Mouse (Mus musculus) heart, adult 18-20 months (tissue): ENCODE results near the gene Capn1. TPM values are rescaled to one million over a fixed set of nuclear protein-coding genes. Genes with fewer than 3 reads are reported as not detected.
A peak's percentile ranks its signal among the peaks of the same experiment; 100 is the strongest.

ENCODE experiments used
- DNase-seq, 2 experiments: peaks; one replicate each; pipeline ENCODE4 v3.0.0; 2021 to 2022; ENCODE audit warnings: mixed read lengths in 1 of 2
- total RNA-seq, 2 experiments: library from RNA; stranded (reverse); gene quantifications; 2 replicates each; pipeline ENCODE4 v1.2.3; 2021

Capn1 gene
- total RNA-seq, 2 experiments from 2014 or later, result 32.0 to 40.4 TPM

GRCm38 (mm10) chr19:6040002-6040401 lies 24.3 kb upstream of the Capn1 start:
- DNase-seq, result no peak

DNA sequence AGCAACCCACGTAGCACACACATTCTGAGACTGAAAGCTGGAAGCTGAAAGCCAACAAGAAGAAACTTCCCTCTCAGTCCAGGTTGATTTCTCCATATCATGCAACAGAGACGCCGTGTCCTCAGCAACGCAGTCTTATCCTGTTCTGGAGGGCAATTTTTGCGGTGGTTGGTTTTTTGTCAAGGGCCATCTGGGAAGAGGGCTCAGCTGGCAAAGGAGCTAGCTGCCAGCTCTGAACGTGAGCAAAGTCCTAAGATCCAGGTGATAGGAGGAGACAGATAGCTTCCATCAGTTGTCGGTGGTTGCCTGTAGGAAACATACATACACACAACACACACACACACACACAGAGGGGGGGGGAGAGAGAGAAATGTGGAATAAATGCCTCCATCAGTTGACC lies 22.6 kb upstream of the Capn1 start:
- DNase-seq, result no peak

DNA sequence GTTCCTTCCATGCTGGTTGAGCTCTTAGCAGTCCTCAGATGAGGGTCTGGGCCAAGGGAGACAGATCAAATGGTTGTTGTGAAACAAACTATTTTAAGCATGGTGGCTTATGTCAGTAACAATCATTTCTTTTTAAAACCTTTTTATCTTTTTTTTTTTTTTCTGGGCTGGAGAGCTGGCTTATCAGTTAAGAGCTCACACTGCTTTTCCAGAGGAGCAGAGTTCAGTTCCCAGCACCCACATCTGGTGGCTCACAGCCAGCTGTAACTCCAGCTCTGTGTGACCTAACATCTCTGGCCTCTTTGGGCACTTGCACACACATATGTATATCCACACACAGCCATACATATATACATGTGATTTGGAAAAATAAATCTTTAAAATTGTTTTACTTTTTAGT lies 22.0 kb upstream of the Capn1 start:
- no peak for DNase-seq

GRCm38 (mm10) chr19:6035966-6036585 lies 20.4 kb upstream of the Capn1 start:
- no peak for DNase-seq

DNA sequence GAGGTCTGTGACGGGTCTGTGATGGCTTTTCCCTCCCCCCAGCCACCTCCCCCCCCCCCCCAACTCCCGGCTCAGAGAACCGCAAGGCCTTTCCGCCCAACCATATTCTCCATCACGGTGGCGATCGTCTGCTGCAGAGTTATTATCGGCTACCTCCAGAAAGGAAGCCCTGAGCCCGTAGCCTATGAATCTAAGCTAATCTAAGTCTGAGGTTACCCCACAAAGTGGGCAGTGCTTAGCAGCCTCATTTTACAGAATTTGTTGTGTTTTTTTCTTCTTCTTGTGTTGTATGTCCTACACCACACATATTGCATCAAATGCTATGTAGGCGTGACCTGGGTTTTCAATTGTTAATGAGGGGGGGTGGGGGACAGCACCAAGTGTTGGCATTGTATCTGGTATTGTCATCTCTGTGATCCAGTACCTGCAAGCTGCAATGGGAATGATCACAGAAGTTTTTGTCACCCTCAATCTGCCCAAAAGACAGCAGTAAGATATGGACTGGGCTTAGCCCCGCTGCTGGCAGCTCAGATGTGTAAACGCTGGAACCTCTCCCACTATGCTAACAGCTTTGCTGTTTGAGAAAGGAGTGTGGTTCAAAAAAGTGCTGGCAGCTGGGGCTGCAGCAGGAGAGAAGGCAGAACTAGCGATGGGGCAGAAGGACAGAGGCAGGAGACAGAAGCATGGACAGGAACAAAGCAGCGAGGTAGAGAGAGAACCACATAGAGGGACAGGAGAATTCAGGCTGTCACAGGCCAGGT lies 15.0 kb upstream of the Capn1 start:
- no peak for DNase-seq

DNA sequence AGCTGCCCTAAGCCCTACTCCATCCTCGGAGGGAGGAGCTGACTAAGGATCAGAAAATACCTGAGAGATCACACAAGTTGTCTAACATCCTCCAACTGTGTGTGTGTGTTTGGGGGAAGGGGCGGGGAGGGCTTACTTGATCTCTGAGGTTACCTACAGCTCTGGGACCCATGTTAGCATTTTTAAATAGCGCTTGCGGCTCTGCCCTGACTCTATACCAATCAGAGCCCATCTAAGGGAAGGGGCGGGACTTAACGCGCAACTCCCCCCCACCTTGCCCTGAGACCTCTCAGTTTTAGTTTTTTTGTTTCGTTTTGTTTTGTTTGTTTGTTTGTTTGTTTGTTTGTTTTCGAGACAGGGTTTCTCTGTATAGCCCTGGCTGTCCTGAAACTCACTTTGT lies 13.7 kb upstream of the Capn1 start:
- no peak for DNase-seq

GRCm38 (mm10) chr19:6028991-6029390 lies 13.3 kb upstream of the Capn1 start:
- DNase-seq, result no peak

DNA sequence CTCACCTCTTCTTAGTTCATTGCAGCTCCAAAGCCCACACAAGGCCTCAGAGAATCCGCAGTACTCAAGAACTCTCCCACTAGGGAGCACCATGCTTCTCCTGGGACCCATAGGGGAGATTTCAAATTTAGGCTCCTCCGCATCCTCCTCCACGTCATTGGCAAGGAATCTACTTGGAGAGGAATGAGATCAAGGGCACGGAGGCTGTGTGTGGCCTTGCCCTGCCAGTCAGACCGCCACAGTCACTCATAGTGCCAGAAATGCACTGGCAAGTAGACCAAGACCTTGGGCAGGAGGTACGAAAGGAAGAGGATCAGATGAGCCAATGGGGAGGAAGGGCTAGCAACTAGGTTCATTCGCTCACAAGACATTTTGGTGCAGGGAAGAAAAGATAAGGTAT lies 8.2 kb upstream of the Capn1 start:
- DNase-seq, result no peak

DNA sequence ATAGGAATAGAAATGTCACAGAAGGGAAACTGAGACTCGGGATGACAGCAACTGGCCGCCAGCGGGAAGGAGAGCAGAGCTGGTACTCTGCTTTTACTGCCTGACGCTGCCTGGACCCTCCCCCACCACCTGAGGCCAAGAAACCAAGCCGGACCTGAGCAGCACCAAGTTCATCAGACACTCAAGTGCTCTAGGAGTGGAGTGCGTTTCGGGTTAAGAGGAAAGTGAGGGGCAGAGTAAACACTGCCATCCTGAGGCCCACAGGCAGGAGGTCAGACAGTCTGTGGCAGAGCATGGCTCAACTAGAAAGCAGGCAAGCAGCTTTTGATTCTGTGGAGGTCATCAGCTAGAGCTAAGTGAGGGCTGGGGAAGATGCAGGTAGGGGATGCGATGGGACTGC lies 7.4 kb upstream of the Capn1 start:
- no peak for DNase-seq

GRCm38 (mm10) chr19:6020276-6020675 lies 4.6 kb upstream of the Capn1 start:
- DNase-seq, result no peak

DNA sequence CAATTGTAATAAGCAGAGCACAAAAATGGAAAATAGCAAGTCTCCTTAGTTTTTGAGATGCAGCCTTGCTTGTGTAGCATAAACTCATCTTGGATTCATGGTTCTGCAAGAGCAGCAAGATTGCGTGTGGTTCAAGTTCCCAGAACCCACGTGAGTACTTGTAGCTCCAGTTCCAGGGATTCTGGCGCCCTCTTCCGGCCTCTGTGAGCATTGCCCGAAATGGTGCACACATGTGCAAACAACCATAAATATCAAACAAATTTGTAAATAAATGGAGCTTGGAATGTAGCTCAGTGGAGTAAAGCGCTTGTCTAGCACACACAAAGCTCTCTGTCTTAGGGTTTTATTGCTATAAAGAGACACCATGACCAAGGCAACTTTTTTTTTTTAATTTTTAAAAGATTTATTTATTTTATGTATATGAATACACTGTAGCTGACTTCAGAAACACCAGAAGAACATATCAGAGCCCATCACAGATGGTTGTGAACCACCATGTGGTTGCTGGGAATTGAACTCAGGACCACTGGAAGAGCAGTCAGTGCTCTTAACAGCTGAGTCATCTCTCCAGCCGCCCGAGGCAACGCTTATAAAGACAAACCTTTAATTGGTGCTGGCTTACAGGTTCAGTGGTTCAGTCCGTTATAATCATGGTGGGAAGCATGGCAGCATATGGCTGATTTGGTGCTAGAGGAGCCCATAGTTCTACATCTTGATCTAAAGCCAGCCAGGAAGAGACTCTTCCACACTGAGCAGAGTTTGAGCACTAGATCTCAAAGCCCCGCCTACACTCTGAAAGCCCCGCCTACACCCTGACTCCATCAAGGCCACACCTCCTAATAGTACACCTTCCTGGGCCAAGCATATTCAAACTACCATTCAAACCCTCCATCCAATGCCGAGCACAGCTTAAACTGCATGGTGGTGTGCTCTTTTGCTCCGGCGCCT lies 2.7 kb upstream of the Capn1 start:
- peak; percentile 84 to 95 for DNase-seq

DNA sequence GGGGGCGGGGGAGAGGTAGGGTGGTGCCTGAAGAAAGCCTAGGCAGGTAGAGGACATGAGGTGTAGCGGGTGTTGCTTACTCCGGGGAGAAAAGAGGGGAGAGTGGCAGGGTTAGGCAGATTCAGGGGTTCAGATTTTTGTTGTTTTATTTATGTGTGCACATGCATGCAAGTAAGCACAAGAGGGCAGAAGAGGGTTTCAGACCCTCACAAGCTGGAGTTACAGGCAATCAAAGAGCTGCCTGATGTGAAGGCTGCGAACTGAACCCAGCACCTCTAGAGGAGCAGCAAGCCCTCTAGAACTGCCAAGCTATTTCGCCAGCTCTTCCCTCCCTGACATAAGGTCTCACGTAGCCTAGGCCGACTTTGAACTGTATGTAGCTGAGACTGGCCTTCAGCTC lies 835 bp upstream of the Capn1 start:
- DNase-seq, result no peak

GRCm38 (mm10) chr19:6014991-6015510 lies 646 bp downstream of the Capn1 start:
- DNase-seq, result peak; percentile 62 to 63

DNA sequence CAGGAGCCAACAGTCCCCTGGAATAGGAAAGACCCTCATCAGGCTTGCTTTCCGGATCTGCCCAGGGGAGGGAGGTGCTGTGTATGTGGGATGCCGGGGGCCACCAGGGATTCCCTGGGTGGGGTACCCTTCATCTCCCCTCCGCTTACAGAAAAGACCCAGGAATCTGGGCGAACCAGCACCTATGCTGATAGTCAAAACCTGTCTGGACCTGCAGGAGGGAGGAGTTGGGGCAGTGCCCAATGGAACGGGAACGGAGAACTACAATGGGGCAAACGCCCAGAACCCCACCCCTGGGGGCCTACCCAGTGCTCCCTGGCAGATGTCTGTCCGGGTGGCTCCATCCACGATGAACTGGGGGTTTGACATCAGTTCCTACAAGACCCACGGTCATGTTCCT lies 2.0 kb downstream of the Capn1 start:
- DNase-seq, result no peak

DNA sequence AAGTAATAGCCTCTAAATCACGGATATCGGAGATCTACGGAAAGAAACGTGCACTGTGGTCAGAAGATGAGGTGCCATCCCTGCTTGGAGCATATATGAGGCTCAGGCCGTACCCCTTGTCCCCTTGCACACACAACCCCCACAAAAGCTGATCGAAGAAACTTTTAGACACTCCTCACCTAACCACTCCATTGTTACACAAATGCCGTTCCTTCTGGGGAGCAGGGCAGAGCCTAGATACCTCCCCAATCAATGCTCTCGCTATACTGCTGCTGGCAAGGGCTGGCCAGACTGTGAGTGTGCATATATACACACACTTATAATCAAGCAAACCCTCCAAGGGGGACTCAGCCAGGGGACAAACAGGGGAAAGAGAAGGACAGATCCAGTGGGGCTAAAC lies 6.6 kb downstream of the Capn1 start:
- DNase-seq, result no peak

DNA sequence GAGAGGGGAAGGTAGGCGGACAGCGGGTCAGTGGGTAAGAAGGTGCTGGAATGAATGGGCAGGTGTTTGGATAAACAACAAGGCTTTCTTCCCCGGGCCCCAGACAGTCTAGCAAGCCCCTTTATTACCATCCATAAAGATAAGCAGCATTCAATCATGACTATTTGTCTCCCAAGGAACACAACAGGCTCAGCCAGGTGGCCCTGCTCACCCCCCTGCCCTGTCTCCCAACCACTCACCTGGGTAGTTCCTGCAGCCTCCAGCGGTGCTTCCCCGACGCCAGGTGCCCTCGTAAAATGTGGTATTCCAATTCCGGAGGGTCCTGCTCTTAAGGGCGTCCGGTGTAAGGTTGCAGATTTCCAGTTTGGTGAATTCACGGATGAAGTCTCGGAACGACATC lies 8.7 kb downstream of the Capn1 start:
- DNase-seq, result no peak

GRCm38 (mm10) chr19:6005541-6005940 lies 10.2 kb downstream of the Capn1 start:
- no peak for DNase-seq

GRCm38 (mm10) chr19:5999969-6000368 lies 15.7 kb downstream of the Capn1 start:
- DNase-seq, result no peak

GRCm38 (mm10) chr19:5998180-5998579 lies 17.5 kb downstream of the Capn1 start:
- no peak for DNase-seq

GRCm38 (mm10) chr19:5994711-5995110 lies 21.0 kb downstream of the Capn1 start:
- no peak for DNase-seq

DNA sequence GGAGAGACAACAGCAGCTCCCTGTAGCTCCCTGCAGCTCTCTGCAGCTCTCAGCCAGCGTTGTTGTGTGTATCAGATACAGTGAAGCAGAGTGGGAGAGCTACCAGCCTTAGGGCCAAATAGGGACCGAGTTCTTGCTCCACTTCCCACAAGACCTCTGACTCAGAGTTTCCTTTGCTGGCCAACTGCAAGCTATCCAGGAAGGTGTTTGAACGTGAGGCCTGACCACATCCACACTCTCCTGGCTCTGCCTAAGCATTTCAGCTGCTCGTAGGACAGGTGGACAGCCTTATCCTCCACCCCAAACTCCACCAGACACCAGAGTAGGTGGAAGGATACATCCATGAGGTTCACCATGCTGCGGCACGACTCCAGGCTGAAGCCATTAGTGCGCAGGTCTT lies 23.7 kb downstream of the Capn1 start:
- no peak for DNase-seq

GRCm38 (mm10) chr19:5991467-5991866 lies 24.2 kb downstream of the Capn1 start:
- DNase-seq, result no peak

DNA sequence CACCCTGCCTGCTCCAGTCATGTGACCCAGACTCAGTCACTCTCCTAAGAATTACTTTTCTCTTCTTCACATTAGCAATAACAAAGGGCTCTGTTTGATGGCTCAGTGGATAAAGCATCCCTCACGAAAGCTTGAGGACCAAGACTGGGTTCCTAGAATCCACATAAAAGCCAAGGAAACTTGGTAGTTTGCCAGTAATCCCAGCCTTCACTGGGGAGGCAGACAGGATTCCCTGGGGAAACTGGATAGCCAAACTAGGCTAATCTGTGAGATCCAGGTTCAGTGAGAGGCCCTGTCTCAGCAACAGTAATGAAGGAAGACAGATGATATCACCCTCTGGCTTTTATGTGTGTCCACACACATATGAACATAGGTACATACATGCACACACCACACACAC lies 24.8 kb downstream of the Capn1 start:
- no peak for DNase-seq
